Mouse (Mus musculus) right cerebral cortex, postnatal 14 days (tissue): ENCODE measurements around the gene Zfp266.
"Not testable (repeated sequence)": the region's sequence is repeated elsewhere in the genome, so short reads cannot be mapped to it uniquely, and the experiment has no call there.

Source experiments
- DNase-seq: peaks from one replicate; pipeline ENCODE4 v3.0.0; 2022

The Zfp266 gene

GRCm38 (mm10) chr9:20521306-20521957, at the start of gene Zfp266:
Zfp266 (minus strand) TSS chr9:20521417.
- peak; percentile 94 for DNase-seq

DNA sequence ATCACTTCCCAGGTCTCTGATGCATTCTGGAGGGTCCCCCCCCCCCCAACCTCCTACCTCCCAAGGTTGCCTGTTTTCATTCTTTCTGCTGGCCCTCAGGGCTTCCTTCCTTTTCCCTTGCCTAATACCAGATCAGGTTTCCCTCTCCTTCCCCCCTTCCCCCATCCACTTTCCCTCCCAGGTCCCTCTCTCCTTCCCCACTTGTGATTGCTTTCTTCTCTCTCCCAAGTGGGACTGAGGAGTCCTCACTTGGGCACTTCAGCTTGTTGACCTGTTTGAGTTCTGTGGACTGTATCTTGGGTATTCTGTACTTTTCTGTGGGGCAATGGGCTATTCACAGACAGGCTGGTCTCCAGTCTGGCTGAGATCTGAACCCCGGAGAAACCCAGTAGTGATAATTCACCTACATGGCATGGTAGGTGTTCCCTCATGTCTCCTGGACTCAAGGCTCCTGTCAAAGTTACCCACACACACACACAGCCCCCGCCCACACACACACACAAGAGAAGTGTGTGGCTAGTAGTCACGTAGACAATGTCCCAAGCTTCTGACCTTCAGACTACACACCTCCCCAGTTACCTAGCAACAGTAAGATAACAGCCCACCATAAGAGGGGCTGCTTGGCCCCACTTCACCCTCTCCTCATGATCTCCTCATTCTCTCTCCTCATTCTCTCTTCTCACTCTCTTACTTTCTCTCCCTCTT, 44.3 kb upstream of the Zfp266 start:
- not testable (repeated sequence) for DNase-seq

DNA sequence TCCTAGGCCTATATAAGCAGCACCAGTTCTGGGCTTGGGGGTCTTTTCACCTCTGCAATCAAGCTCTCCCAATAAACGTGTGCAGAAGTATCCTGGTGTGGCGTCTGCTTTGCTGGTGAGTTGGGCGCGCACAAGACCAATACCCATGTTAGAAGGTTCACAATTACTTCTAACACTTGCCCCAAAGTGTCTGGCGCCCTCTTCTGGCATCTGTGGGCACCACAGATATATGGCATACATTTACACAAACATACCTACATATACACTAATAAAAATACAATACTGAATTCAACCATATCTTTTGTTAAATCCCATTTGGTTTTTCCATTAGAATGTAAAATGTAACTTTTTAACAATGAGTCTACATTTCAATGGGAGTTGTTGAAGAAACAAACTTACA, 41.0 kb upstream of the Zfp266 start:
- no peak for DNase-seq

DNA sequence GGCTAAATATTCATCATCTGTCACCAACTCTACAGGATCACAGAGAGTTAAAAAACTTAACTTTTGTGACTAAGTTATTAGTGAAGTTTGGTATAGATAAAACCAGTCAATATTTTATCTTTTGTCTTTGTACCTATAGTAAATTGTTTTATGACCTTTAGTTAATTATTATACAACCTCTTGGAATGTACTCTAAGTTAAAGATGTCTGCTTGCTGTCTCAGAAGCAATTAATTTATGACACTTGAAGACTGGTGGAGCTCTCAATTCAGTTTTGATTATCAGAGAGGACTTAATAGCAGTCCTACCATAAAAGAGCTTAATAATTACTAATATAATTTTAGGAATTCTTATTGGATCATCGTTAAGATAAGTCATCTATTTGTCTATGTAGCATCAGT, 31.5 kb upstream of the Zfp266 start:
- DNase-seq: no peak

GRCm38 (mm10) chr9:20551781-20552275, 30.6 kb upstream of the Zfp266 start:
- no peak for DNase-seq

DNA sequence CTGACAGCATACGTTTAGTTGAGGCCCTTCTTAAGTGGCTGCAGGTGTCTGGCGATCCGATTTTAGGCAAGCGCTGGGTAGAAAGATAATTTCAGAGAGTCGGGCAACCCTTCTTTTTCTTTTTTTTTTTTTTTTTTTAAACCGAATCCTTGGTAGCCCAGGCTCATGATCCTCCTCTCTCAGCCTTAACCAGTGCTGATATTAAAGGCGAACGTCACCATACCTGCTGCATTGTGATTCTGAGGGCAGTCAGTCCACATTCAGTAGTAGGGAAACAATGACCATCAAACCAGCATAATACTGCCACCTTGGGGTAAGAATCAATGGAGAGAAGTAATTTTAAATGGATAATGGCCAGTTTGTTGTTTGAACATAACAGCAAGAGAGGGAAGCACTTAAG, 23.9 kb upstream of the Zfp266 start:
- no peak for DNase-seq

DNA sequence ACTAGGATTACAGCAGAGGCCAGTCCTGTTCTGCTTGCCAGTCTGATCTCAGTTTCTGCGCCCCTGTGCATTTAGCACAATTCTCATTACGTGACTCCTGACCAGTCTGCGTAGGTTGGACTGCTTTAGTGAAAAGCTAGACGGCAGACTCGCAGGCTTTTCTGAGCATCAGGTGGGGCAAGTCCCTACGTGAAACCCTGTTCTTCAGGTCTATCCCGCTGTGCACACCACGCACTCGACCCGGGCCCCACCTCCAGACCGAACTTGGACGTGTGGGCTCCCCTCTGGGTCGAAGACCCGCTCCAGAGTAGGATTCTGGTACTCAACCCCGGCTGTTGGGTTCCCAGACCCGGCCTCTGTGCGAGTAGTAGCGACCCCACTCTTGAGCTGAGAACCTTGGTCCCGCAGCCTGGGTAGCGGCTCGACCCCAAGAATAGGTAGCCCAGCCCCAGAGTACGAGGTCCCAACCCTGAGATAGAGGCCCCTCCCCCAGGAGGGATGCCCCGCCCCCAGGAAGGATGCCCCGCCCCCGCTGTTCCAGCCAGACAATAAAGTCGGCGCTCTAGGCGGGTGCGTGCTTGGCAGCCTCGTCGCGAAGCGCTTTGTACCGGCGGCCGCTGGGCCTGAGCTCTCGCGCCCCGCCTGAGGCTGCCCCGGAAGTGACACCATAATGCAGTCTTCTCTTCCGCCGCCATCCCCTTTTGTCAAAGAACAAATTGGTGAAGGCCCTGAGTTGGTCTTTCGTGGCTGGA, 23.0 kb upstream of the Zfp266 start:
- DNase-seq: peak; percentile 76

GRCm38 (mm10) chr9:20543496-20543895, 22.3 kb upstream of the Zfp266 start:
- DNase-seq: no peak

DNA sequence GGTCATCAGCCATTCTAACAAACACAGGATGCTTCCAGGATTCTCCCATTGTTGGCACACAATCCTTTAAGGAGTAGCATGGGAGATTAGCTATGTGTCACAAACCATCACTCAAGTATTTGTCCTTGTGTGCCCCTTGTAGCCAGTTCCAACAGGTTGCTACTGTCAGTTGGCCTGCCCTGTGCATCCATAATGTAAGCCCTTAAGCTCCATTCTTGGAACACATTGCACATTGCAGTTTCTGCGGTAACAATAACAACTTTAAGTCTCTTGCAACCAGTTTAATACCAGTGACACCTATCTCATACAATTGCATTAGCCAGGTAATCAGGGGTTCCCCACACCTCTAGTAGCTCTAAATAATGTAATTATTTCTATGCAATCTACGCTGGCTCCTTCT, 15.4 kb upstream of the Zfp266 start:
- no peak for DNase-seq

GRCm38 (mm10) chr9:20534326-20534926, 13.2 kb upstream of the Zfp266 start:
- peak; percentile 14 for DNase-seq

GRCm38 (mm10) chr9:20520531-20521210, 546 bp downstream of the Zfp266 start:
- DNase-seq: no peak

DNA sequence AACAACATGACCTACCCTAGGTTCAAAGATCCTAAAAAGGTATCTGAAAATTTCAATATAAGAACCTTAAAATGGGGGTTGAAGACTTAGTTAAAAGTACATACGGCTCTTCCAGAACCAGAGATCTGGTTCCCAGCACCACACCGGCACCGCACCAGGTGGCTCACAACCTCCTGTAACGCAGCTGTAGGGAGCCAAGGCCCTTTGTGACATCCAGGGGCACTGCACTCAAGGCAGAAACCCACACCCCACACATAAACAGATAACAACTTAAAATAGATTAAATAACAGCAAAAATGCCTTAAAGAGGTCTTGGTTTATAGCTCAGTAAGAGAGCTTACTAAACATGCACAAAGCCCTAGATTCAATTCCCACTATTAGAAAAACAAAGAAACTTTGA, 1.3 kb downstream of the Zfp266 start:
- DNase-seq: no peak

DNA sequence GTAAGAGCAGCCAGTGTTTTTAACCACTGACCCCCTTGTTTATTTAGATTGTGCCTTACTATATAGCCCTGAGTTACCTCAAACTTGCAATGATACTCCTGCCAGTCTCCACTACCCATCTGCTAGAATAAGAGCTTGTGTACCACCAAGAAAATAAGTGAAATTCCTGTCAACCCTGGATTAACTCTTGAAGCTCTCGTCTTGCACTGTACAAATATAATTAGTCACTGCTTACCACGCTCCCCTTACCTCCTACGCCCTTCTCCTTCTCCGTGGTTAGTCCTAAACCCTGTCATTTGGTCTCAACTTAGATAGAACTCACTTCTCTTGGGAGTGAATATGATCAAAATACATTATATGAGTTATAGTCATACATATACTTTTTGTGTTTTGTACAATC, 2.5 kb downstream of the Zfp266 start:
- DNase-seq: no peak

- DNase-seq: no peak
Observed at GRCm38 (mm10) chr9:20517727-20518126, 3.5 kb downstream of the Zfp266 start.

DNA sequence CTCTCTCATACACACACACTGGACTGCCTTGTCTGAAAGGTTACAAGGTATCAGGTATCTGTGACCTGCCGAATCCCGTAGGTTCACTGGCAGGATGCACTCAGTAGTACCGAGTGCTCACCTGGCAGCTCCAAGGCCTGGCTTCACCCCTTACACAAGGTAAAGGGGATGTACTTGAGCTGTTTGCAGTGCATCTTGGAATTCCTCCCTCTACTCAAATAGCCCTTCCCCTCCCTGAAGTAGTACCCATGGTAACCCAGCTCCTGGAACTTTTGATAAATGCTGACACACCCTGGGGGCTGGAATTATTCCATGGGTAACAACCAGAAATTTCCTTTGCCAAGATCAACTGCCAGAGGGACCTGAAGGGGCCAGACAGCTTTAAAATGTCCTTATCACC, 7.2 kb downstream of the Zfp266 start:
- no peak for DNase-seq

DNA sequence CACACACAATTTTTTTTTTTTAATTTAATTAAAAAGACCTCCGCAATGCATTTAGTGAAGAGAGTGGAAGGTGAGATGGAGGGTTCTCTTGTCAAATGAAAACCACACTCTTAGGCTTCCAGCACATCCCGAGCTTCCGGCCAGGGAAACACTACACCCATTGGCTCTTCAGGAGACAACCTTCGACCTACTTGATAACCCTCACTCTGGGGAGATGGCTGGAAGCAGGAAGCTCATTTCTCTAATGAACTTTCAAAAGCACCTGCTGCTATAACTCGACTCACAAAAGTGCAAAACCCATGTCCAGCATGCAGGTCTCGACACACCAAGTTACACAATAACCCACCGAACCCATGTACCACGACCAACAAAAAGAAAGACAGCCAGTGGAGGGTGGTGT, 8.5 kb downstream of the Zfp266 start:
- DNase-seq: no peak

- DNase-seq: no peak
Observed at GRCm38 (mm10) chr9:20511645-20512044, 9.6 kb downstream of the Zfp266 start.

DNA sequence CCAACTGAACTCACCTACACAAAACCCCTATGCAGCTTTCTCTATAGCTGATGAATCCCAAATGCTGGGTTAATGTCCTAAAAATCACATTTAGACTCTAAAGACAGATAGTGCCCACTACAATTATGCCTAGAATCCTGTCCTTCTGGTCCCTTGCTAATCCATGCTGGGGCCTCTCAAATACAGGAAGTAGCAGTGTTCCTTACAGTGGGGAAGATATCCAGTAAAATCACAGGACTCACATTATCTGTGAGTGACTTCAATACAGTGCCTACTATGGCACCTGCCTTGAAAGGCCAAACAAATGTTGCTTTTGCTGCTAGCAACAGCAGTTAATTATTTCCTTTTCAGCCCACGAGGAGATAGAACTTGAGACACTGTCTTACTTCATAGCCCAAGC, 10.9 kb downstream of the Zfp266 start:
- DNase-seq: no peak

DNA sequence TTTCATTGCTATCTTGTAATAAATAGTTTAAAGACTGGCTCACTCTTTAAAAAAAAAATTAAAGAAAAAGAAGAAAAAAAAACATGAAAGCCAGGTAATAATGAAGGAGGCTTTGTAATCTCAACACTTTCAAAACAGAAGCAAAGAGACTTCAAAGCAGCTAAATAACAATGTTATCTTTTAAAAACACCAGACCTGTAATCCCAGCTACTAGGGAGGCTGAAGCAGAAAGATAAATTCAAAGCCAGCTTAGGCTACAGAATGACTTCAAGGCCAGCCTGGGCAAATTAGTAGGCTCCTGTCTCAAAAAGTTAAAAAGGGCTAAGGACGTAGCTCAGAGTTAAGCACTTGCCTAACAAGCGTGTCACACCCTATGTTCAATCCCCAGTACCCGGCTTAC, 11.5 kb downstream of the Zfp266 start:
- no peak for DNase-seq

DNA sequence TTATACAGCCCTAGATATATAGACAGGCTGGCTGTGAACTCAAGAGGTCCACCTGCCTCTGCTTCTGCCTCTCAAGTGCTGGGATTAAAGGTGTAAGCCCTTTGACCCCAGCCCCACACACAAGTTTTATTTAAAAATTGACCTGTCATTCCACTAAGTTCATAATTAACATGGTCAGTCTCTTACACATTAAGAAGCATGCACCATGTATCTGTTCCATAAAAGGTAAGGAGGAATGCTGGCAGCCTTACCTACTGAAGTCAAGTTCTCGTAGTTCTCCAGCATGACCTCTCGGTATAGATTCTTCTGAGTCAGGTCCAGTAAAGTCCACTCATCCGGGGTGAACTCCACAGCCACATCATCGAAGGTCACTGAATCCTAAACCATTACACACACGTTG, 16.4 kb downstream of the Zfp266 start:
- DNase-seq: no peak

- DNase-seq: no peak
Observed at GRCm38 (mm10) chr9:20493281-20493680, 27.9 kb downstream of the Zfp266 start.

GRCm38 (mm10) chr9:20492527-20493233, 28.5 kb downstream of the Zfp266 start, which contains the start of gene Zfp426:
Zfp426 (minus strand) TSS chr9:20492746.
- peak; percentile 83 for DNase-seq
